Mouse (Mus musculus): Measurements from ENCODE around the gene Ogg1.

DNA sequence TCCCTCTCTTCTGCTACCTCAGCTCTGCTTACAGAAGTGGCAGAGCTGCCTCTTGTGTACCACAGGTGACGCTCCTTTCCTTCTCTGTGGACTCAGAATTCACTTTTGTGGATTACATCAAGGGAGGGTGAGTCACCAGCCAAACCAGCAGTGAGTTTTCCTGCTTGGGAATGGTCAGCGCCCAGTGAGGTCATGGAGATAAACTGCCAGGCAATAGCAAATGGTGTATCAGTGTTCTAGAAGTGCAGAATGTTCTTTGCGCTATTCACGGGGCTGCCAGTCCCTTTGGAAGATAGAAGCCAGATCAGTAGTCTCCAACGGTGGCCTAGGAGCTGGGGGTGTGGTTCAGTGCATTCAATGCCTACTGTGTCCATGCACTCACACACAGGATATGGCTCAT, 33.8 kb upstream of the Ogg1 start:
- TF ChIP-seq TAL1 (IDR thresholded peaks at IDR 0.05; ENCODE audit: low read length) (no peak), GATA1 (IDR thresholded peaks at IDR 0.05; ENCODE audit: low read length) (no peak)
